Mouse (Mus musculus): ENCODE measurements around the gene Pabpc4l. TPM values are rescaled to one million over a fixed set of nuclear protein-coding genes. Genes with fewer than 3 reads are reported as not detected.

Gene Pabpc4l
- polyA plus RNA-seq (2017; shearing (Covaris generic)) = 0.17 TPM

DNA sequence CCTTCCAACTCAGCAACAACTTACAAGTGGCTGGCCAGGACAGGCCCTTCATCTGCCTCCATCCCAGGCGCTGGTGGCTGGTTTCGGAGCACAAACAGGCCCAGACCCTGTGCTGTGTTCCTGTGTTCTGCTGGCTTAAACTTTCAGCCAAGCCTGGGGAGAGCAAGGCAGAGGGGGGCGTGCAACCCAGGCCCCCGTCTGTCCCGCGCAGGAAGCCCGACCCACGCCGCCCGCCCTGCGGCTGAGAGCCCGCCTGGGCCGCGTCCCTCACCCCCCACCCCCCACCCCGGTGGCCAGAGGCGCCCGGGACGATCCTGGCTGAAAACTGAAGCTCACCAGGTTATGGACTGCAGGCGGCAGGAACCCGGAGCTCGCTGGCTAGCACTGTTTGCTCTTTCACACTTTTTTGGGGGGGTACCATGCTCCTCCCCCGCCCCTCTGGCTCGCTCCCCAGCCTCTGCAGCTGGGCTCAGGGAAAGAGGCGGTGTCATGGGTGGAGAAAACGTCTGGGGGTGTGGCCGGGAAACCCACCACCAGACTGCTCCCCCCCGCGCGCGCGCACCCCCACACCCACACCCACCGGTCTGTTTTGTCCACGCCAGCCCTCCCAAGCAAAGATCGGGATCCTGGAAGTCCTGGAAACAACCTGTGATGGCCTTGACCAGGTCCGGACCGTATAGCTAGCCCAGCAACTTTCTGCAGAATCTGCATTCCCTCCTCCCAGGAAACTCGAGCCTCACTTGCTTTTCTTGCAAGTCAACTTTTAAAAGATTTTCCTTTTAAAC lies at the start of gene Pabpc4l:
Gene Pabpc4l (minus strand): TSS at position 739 of the 785 bp plus-strand sequence.

